Mouse (Mus musculus) naive thymus-derived CD4-positive, alpha-beta T cell, adult 5 months (primary cell): Measurements from ENCODE around the gene Gnat3. TPM values are rescaled to one million over a fixed set of nuclear protein-coding genes. Genes with fewer than 3 reads are reported as not detected.

Source experiments
- polyA plus RNA-seq: library from polyadenylated mRNA; unstranded; fragments of 100-300 nt; shearing (Covaris generic); gene quantifications from one replicate; pipeline ENCODE4 v1.2.1, GENCODE M21; 2017

Gene Gnat3
- not detected for polyA plus RNA-seq

DNA sequence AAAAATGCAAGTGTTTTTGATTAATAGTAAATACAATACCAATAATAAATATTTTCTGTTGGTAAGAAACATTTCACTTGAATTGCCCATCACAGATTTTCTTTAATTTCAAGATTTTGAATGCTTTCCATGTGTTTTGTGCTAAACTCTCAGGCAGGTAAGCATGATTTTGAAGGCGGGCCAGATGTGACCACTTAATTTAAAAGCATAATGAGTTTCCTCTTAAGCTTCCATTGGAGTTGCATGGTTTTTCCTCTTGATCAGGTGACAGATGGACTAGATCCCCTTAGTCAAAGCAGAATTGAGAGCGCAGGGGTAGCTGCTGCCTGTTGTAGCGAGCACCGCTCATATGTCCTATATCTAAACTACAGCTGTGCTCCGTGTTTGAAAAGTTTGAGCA is at the start of gene Gnat3:
Gnat3 (plus strand) TSS at position 301 of the 400 bp plus-strand sequence.

Other genes starting within 250 kb of the Gnat3 start
- 0.14 TPM for gene Cd36, start 73.7 kb upstream of the Gnat3 start, polyA plus RNA-seq